Mouse (Mus musculus) left cerebral cortex, adult 6 months (tissue): ENCODE results near the gene Rbm39. TPM values are rescaled to one million over a fixed set of nuclear protein-coding genes. Genes with fewer than 3 reads are reported as not detected.

ENCODE experiments used
- long read RNA-seq, 2 experiments: library from polyadenylated mRNA; unstranded; transcript quantifications; one replicate each; pipeline ENCODE4 v2.0.0; 2019 to 2020
- polyA plus RNA-seq: library from polyadenylated mRNA; unstranded; fragments of <200 nt; fragmentation: Nextera tagmentation; gene quantifications from 2 replicates; pipeline ENCODE4 v1.2.3, GENCODE M21; 2021

The Rbm39 gene
- 190 and 225 TPM in 2 replicates for polyA plus RNA-seq
- long read RNA-seq, experiment 1, transcript Rbm39-205 (2 exons, 1,008 nt), result minor isoform, 10 of 524 reads
- long read RNA-seq, experiment 1, transcript Rbm39-203 (17 exons, 2,810 nt), result major isoform, 202 of 524 reads
- long read RNA-seq, experiment 1, transcript Rbm39-201 (17 exons, 2,711 nt), result minor isoform, 154 of 524 reads
- long read RNA-seq, experiment 1, transcript Rbm39-223 (18 exons, 2,127 nt), result minor isoform, 6 of 524 reads
- long read RNA-seq, experiment 1, partial matches to known transcripts, result 47 of 524 reads
- long read RNA-seq, experiment 1, other reads (novel, unspliced or antisense), result 96 of 524 reads
- long read RNA-seq, experiment 2, transcript Rbm39-201 (17 exons, 2,711 nt), result minor isoform, 12 of 254 reads
- long read RNA-seq, experiment 2, transcript Rbm39-205 (2 exons, 1,008 nt), result major isoform, 14 of 254 reads
- long read RNA-seq, experiment 2, transcript Rbm39-203 (17 exons, 2,810 nt), result minor isoform, 12 of 254 reads
- long read RNA-seq, experiment 2, partial matches to known transcripts, result 186 of 254 reads
- long read RNA-seq, experiment 2, other reads (novel, unspliced or antisense), result 21 of 254 reads

DNA sequence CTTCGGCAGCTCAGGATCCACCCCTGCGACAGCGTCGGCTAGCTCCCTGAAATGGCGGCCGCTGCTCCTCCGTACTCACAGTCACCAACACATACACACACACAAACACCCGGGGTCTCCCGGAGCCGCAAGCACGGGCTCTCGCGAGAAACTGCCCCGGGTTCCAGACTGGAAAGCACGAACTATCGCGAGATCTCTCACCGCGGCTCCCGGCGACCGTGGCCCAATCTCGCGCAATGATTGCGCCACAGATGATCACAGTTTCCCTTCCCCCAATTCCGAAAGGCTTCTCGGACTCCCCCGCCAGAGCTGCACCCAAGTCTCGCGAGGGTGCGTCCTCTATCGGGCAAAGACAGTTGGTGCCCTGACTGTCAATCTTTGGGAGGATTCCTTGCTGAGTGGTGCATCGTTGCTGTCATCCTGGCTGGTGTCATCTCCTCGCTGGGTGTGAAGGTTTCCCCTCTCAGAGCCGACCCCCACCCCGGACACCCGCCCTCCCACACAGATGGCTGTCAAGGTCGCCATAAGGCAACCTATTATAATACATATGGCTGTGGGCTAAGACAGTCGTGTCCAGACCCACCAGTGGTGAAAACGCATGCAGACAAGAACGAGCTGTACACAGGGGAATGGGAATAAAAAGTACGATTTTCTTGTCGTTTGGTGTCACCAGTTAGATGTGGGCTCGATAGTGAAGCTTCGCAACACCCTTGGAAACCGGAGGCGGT is at the start of gene Rbm39:
Gene Rbm39, minus strand, starts transcription at position 145 of the 728 bp plus-strand sequence.

GRCm38 (mm10) chr2:156196302-156197128 is 16.5 kb upstream of the Rbm39 start, which contains the start of gene Phf20:
Gene Phf20, plus strand, starts transcription at chr2:156196466.

DNA sequence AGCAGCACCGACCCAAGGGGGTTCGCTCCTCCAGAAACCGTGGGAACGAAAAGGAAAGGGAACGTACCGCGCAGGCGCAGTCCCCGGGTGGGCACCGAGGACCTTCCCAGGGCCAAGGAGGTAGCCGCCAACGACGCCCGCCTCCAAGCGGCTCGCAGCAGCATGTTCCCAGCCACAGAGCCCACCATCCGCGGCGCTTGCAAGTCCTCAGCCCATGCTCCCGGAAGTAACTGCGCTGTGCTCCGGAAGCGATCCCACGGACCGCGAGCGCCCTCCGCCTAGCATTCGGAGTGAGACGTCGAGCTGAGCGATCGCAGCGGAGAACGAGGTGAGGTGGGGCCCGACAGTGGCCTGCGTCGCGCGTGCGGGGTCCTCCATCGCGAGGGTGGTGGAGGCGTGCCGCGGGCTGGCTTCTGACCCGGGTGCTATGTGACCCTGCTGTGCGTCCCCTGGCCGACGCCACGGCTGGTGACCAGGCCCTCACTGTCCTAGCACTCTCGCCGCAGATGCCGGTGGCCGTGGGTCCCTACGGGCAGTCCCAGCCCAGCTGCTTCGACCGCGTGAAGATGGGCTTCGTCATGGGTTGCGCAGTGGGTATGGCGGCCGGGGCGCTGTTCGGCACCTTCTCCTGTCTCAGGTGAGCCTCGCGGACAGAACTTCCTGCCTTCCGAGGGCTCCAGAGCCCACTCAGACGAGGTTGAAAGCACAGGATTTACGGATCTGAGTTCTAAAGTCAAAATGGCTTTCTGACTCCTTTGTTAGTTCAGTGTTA is 35.9 kb downstream of the Rbm39 start, which contains the start of the genes Romo1 and Nfs1:
Gene Romo1, plus strand, starts transcription at position 87 of the 772 bp plus-strand sequence.
Gene Nfs1, minus strand, starts transcription at position 234 of the 772 bp plus-strand sequence.

DNA sequence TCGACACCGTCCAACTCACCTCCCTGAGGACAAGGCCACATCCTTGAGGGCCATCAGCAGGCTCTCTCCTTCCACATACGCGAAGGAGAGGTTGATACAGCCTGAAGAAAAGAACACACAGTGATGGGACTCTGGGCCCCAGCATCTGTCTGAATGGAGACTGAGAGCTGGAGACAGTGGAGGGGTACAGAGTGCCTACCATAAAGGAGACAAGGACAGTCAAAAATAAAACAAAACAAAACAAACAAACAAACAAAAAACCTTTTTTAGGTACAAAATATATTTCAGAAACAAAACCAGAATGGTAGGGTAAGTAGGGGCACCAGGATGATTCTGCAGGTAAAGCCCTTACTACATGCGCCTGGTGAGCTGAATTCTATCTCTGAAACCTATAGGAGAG is 53.0 kb downstream of the Rbm39 start, which contains the start of gene Gm28036:
Gene Gm28036, minus strand, starts transcription at position 101 of the 400 bp plus-strand sequence.

GRCm38 (mm10) chr2:156111358-156112079 is 68.5 kb downstream of the Rbm39 start, which contains the start of the genes Cpne1 and Rbm12:
Gene Cpne1, minus strand, starts transcription at chr2:156111965.
Gene Rbm12, minus strand, starts transcription at chr2:156111978.

Other genes with a start within 250 kb of the Rbm39 start
- gene Uqcc1, start 249.9 kb downstream of the Rbm39 start, polyA plus RNA-seq, result 53.9 and 71.2 TPM in 2 replicates
- not detected in 2 replicates for gene Gm15557, start 239.5 kb downstream of the Rbm39 start, polyA plus RNA-seq
- 0.20 and 0.58 TPM in 2 replicates for gene Gdf5, start 234.9 kb downstream of the Rbm39 start, polyA plus RNA-seq
- 3.9 and 4.1 TPM in 2 replicates for gene Cep250, start 223.8 kb downstream of the Rbm39 start, polyA plus RNA-seq
- gene 6430550D23Rik, start 172.3 kb downstream of the Rbm39 start, polyA plus RNA-seq, result 0.26 and 0.33 TPM in 2 replicates
- 363 and 436 TPM in 2 replicates for gene Ergic3, start 172.2 kb downstream of the Rbm39 start, polyA plus RNA-seq
- not detected in 2 replicates for gene Fer1l4, start 127.3 kb downstream of the Rbm39 start, polyA plus RNA-seq
- gene Spag4, start 115.1 kb downstream of the Rbm39 start, polyA plus RNA-seq, result 2.8 and 3.0 TPM in 2 replicates
- gene Cpne1, start 68.3 kb downstream of the Rbm39 start, polyA plus RNA-seq, result 9.6 and 13.1 TPM in 2 replicates
- gene Rbm12, start 68.3 kb downstream of the Rbm39 start, polyA plus RNA-seq, result 5.7 and 7.7 TPM in 2 replicates
- 5.1 and 5.2 TPM in 2 replicates for gene Gm28036, start 53.1 kb downstream of the Rbm39 start, polyA plus RNA-seq
- 495 and 586 TPM in 2 replicates for gene Romo1, start 36.2 kb downstream of the Rbm39 start, polyA plus RNA-seq
- gene Nfs1, start 36.1 kb downstream of the Rbm39 start, polyA plus RNA-seq, result 42.5 and 54.2 TPM in 2 replicates
- 49.8 and 51.8 TPM in 2 replicates for gene Phf20, start 16.2 kb upstream of the Rbm39 start, polyA plus RNA-seq
- gene Cnbd2, start 132.1 kb upstream of the Rbm39 start, polyA plus RNA-seq, result 6.1 and 7.1 TPM in 2 replicates
- 107 and 133 TPM in 2 replicates for gene Scand1, start 132.5 kb upstream of the Rbm39 start, polyA plus RNA-seq
- 51.1 and 109 TPM in 2 replicates for gene Epb41l1, start 240.7 kb upstream of the Rbm39 start, polyA plus RNA-seq